Mouse (Mus musculus): ENCODE data around the gene Arvcf.

GRCm38 (mm10) chr16:18333976-18334375, 14.0 kb upstream of the Arvcf start:
- TF ChIP-seq MAFK (IDR thresholded peaks at IDR 0.05; ENCODE audit: insufficient read depth, low read depth, low read length) = no peak
- TF ChIP-seq HCFC1 (IDR thresholded peaks at IDR 0.05; ENCODE audit: borderline replicate concordance, insufficient read depth, low read length) = no peak
- TF ChIP-seq CHD2 (IDR thresholded peaks at IDR 0.05; ENCODE audit: low read depth, low read length) = no peak
